Mouse (Mus musculus) midbrain, embryonic 10.5 days (tissue): ENCODE results near the gene Adamtsl1. TPM values are rescaled to one million over a fixed set of nuclear protein-coding genes. Genes with fewer than 3 reads are reported as not detected.

Experiments
- DNase-seq: peaks from one replicate; pipeline ENCODE4 v3.0.0-alpha.2; 2017; ENCODE audit warnings: low spot score
- H3K27ac ChIP-seq: fragments of 300-500 bp; sonication (generic); replicated peaks from 2 replicates; pipeline ENCODE4 v1.5.1; 2016; ENCODE audit warnings: mild to moderate bottlenecking
- H3K27me3 ChIP-seq: fragments of 300-500 bp; sonication (generic); 2 replicates; pipeline ENCODE4 v1.6.1; 2016; ENCODE audit warnings: low read depth, mild to moderate bottlenecking; ENCODE audit not compliant: poor library complexity, severe bottlenecking
- H3K36me3 ChIP-seq: fragments of 300-500 bp; sonication (generic); 2 replicates; pipeline ENCODE4 v1.6.1; 2016; ENCODE audit warnings: mild to moderate bottlenecking, moderate library complexity
- H3K4me1 ChIP-seq: fragments of 300-500 bp; sonication (generic); 2 replicates; pipeline ENCODE4 v1.6.1; 2016
- H3K4me3 ChIP-seq: fragments of 300-500 bp; sonication (generic); 2 replicates; pipeline ENCODE4 v1.5.1; 2016; ENCODE audit warnings: mild to moderate bottlenecking, moderate library complexity
- H3K9me3 ChIP-seq: fragments of 300-500 bp; sonication (generic); replicated peaks from 2 replicates; pipeline ENCODE4 v1.6.1; 2016; ENCODE audit warnings: mild to moderate bottlenecking
- WGBS: fragments of 180-500 bp; shearing (Covaris S2); methylation state at CpG from one replicate; pipeline ENCODE4 v1.1.7; 2016; 5-methylcytosine and 5-hydroxymethylcytosine counted together
- polyA plus RNA-seq: library from polyadenylated mRNA; unstranded; fragments of >200 nt; fragmentation: Nextera tagmentation; extraction: Ambion mirVana; gene quantifications from 2 replicates; pipeline ENCODE4 v1.2.1, GENCODE M21; 2016

The Adamtsl1 gene
- polyA plus RNA-seq, 1 experiment from 2014 or later, result 4.4 TPM

- H3K27ac ChIP-seq, result no peak overlapping the region
- 40% methylated on average over 2 of the region's 2 CpGs for WGBS
These were observed 780.9 kb downstream of the Adamtsl1 start for GRCm38 (mm10) chr4:86294828-86295251.

DNA sequence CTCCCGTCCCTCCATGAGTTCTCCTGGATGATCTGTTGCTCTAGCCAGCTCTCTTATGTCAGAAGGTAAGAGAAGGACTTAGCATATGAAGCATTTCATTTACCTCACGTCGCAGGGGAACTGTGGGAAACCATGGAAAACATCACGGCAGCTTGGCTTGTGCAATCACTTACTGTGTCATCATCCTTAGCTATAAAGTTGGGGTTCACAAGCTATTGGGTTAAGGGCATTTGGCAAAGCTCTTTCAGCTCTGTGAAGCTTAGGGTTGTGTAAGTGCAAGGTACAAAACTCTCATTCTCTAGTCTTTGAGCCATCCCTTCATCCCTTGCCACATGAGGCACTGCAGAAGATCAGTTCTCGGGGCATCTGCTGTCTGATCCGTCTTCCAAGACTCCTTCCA lies 787.5 kb downstream of the Adamtsl1 start:
- H3K27me3 ChIP-seq, result no peaks in the 10 kb centered on the region
- H3K36me3 ChIP-seq, result no peaks in the 10 kb centered on the region
- no peak overlapping the region for H3K4me3 ChIP-seq
- DNase-seq, result no peak
- H3K4me1 ChIP-seq, result no peaks in the 10 kb centered on the region
- H3K9me3 ChIP-seq, result no peaks in the 10 kb centered on the region; the same call in 1 of the 2 replicates
- no peak overlapping the region for H3K27ac ChIP-seq
- WGBS, result 88% methylated on average over 6 of the region's 6 CpGs

More at GRCm38 (mm10) chr4:86294828-86295251, 780.9 kb downstream of the Adamtsl1 start:
- no peaks in the 10 kb centered on the region; the same call in 1 of the 2 replicates for H3K9me3 ChIP-seq
- peaks cover 11% of the 10 kb centered on the region for H3K4me1 ChIP-seq
- H3K36me3 ChIP-seq, result no peaks in the 10 kb centered on the region
- H3K27me3 ChIP-seq, result no peaks in the 10 kb centered on the region
- no peak overlapping the region for H3K4me3 ChIP-seq
- no peak for DNase-seq

DNA sequence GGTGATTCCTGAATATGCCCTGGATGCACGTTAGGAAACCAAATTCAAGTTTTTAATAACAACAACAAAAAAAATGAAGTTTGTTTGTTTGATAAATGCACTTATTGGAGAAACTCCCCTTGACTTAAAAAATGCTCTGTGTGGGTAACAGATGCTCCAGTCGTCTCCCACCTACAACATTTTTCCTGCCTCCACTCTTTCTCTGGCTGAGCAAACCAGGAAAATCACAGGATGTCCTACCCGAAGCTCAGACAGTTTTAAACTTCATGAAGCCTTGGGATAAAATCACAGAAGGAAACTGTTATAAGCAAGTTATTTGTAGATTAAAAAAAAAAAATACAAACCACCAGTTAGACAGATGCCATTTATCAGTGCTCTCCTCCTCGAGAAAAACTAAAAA lies 788.1 kb downstream of the Adamtsl1 start:
- H3K36me3 ChIP-seq, result no peaks in the 10 kb centered on the region
- no peak overlapping the region for H3K27ac ChIP-seq
- H3K4me1 ChIP-seq, result no peaks in the 10 kb centered on the region
- no peak for DNase-seq
- no peak overlapping the region for H3K4me3 ChIP-seq
- WGBS, result 77% methylated on average over 4 of the region's 4 CpGs
- no peaks in the 10 kb centered on the region; the same call in 1 of the 2 replicates for H3K9me3 ChIP-seq
- no peaks in the 10 kb centered on the region for H3K27me3 ChIP-seq

GRCm38 (mm10) chr4:86306753-86307152 lies 792.8 kb downstream of the Adamtsl1 start:
- no peaks in the 10 kb centered on the region for H3K36me3 ChIP-seq
- DNase-seq, result no peak
- H3K9me3 ChIP-seq, result no peaks in the 10 kb centered on the region
- H3K27ac ChIP-seq, result no peak overlapping the region
- no peak overlapping the region for H3K4me3 ChIP-seq
- H3K27me3 ChIP-seq, result no peaks in the 10 kb centered on the region
- 0 out of 2 replicates have a peak, but pooled peaks cover 3% of the 10 kb centered on the region for H3K4me1 ChIP-seq

DNA sequence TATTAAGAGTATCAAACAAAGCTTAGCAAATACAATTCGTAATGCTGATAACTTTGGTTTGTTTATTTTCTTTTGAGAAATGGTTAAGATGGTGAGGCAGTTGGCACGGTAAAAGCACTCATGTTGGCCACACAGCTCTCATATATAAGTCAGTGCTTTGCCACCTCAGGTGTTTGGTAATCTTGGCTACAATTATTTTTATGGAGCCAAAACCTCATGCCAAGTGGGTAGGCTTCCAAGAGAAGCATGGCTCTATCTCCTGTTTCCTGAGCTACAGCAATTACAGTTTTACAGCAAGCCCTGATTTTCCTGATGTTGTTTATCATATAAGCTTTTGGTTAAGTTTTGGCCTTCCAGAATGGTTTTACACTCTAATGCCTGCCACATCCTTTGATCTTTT lies 795.2 kb downstream of the Adamtsl1 start:
- no peak for DNase-seq
- Histone ChIP-seq H3K36me3 (no peaks in the 10 kb centered on the region), H3K4me1 (0 out of 2 replicates have a peak, but pooled peaks cover 3% of the 10 kb centered on the region), H3K27ac (no peak overlapping the region), H3K27me3 (no peaks in the 10 kb centered on the region), H3K4me3 (no peak overlapping the region), H3K9me3 (no peaks in the 10 kb centered on the region)
- 89% methylated on average over 2 of the region's 2 CpGs for WGBS

DNA sequence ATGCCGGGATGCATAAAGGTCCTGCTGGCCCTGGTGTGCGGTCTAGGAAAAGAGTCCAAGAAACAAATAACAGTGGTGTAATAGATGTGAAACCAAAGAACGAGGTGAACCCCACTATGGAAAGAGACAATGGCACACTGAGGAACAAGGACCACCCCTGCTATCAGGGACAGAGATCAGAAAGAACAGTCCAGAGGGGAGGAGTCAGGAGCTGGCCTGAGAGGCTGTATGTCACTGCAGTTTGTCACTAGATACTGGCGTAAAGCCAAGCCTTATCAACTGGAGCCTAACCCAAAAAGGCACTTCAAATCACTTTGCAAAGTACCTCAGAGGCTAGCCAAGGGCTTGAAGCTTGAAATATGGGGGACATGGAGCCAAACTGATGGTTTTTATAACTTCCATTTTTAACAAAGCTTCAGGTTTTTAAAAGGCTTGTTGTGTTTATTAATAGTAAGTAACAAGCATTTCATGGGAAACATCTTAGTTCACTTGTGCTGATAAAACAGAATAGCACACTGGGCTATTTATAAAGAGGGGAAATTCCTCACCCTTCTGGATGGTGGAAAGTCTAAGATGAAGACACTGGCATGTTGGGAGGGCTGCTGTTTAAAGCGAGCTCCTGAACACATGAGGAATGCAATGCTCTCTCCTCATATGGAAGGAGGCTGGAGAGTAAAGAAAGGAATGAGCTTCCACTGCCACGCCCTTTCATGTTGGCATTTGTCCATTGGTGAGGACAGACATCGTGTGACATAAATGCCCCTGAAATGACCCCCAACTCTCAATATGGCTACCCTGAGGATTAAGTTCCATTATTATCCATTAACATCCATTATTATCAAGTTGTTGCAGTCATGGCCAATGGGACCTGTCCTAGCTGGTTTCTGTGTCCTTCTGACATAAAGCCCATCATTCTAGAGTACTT lies 797.1 kb downstream of the Adamtsl1 start:
- Histone ChIP-seq H3K4me1 (0 out of 2 replicates have a peak, but pooled peaks cover 3% of the 10 kb centered on the region), H3K27ac (no peak overlapping the region), H3K4me3 (no peak overlapping the region), H3K36me3 (no peaks in the 10 kb centered on the region), H3K9me3 (no peaks in the 10 kb centered on the region), H3K27me3 (no peaks in the 10 kb centered on the region)
- 79% methylated on average over 7 of the region's 7 CpGs for WGBS
- DNase-seq, result no peak

- H3K36me3 ChIP-seq, result no peaks in the 10 kb centered on the region
- WGBS, result 94% methylated on average over 2 of the region's 2 CpGs
- 0 out of 2 replicates have a peak, but pooled peaks cover 3% of the 10 kb centered on the region for H3K4me1 ChIP-seq
- no peak overlapping the region for H3K27ac ChIP-seq
- H3K4me3 ChIP-seq, result no peak overlapping the region
- DNase-seq, result no peak
- H3K9me3 ChIP-seq, result no peaks in the 10 kb centered on the region
- no peaks in the 10 kb centered on the region for H3K27me3 ChIP-seq
These were observed 798.4 kb downstream of the Adamtsl1 start for GRCm38 (mm10) chr4:86312366-86312765.

GRCm38 (mm10) chr4:86314442-86314841 lies 800.5 kb downstream of the Adamtsl1 start:
- Histone ChIP-seq H3K27ac (no peak overlapping the region), H3K27me3 (no peaks in the 10 kb centered on the region), H3K36me3 (no peaks in the 10 kb centered on the region), H3K4me3 (no peak overlapping the region), H3K9me3 (no peaks in the 10 kb centered on the region), H3K4me1 (0 out of 2 replicates have a peak, but pooled peaks cover 3% of the 10 kb centered on the region)
- no peak for DNase-seq
- 92% methylated on average over 3 of the region's 3 CpGs for WGBS

DNA sequence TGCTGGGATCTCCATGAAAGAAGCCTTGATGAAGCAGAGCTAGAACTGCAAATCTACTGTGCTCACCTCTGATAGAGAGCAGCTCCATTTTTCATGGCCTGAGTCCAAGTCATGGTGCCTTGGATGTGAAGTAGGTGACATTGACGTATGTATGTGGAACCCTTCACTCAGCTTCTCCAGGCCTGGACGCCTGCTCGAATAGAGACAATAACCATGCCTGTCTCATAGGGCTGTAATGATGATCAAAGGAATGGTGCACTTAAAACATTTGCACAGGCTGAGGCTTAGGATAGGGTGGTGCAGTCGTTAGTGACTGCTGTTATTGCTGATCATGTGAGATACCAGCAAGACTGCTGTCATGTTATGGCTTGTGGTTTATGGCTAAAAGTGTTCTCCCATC lies 801.1 kb downstream of the Adamtsl1 start:
- WGBS, result 94% methylated on average over 4 of the region's 4 CpGs
- no peak overlapping the region for H3K27ac ChIP-seq
- 0 out of 2 replicates have a peak, but pooled peaks cover 3% of the 10 kb centered on the region for H3K4me1 ChIP-seq
- H3K9me3 ChIP-seq, result no peaks in the 10 kb centered on the region
- no peak overlapping the region for H3K4me3 ChIP-seq
- no peak for DNase-seq
- no peaks in the 10 kb centered on the region for H3K27me3 ChIP-seq
- no peaks in the 10 kb centered on the region for H3K36me3 ChIP-seq

GRCm38 (mm10) chr4:86317916-86318542 lies 804.1 kb downstream of the Adamtsl1 start:
- WGBS, result 82% methylated on average over 3 of the region's 3 CpGs

DNA sequence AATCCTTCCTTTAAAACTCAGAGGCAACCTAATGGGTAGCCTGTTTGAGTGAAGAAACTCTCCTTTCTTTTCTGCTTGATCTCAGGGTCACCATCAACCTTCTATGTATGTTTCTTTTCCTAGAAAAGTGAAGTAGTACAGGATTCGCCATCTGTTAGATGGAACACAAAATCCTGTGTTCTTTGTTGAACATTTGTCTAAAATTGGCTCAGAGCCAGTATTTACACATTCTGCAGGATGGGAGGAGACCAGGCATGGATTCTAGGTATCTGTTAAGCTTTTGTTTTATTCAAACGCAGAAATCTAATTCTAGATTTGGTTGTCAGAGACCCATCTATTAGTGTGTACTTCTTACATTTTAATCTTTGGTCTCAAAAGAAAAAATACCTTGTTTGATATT lies 811.4 kb downstream of the Adamtsl1 start:
- no peaks in the 10 kb centered on the region for H3K36me3 ChIP-seq
- no peaks in the 10 kb centered on the region for H3K27me3 ChIP-seq
- no peak overlapping the region for H3K27ac ChIP-seq
- no peak for DNase-seq
- no peaks in the 10 kb centered on the region for H3K9me3 ChIP-seq
- H3K4me3 ChIP-seq, result no peak overlapping the region
- H3K4me1 ChIP-seq, result peaks cover 11% of the 10 kb centered on the region; the same call in 1 of the 2 replicates
- WGBS, result 82% methylated on average over 2 of the region's 2 CpGs

More at GRCm38 (mm10) chr4:86317916-86318542, 804.1 kb downstream of the Adamtsl1 start:
- Histone ChIP-seq H3K36me3 (no peaks in the 10 kb centered on the region), H3K27me3 (no peaks in the 10 kb centered on the region), H3K27ac (no peak overlapping the region), H3K9me3 (no peaks in the 10 kb centered on the region), H3K4me3 (no peak overlapping the region), H3K4me1 (no peaks in the 10 kb centered on the region)
- no peak for DNase-seq

- no peak for DNase-seq
- 77% methylated on average over 5 of the region's 5 CpGs for WGBS
- Histone ChIP-seq H3K36me3 (no peaks in the 10 kb centered on the region), H3K4me3 (no peak overlapping the region), H3K4me1 (peaks cover 11% of the 10 kb centered on the region; the same call in 1 of the 2 replicates), H3K9me3 (no peaks in the 10 kb centered on the region), H3K27me3 (no peaks in the 10 kb centered on the region), H3K27ac (no peak overlapping the region; the same call in 1 of the 2 replicates)
These were observed 812.0 kb downstream of the Adamtsl1 start for GRCm38 (mm10) chr4:86326003-86326402.

GRCm38 (mm10) chr4:86326638-86327037 lies 812.7 kb downstream of the Adamtsl1 start:
- Histone ChIP-seq H3K9me3 (no peaks in the 10 kb centered on the region), H3K4me1 (peaks cover 11% of the 10 kb centered on the region; the same call in 1 of the 2 replicates), H3K36me3 (no peaks in the 10 kb centered on the region), H3K4me3 (no peak overlapping the region), H3K27ac (no peak overlapping the region), H3K27me3 (no peaks in the 10 kb centered on the region)
- 80% methylated on average over 8 of the region's 8 CpGs for WGBS
- DNase-seq, result no peak
